Mouse (Mus musculus): Measurements from ENCODE around the gene Mfsd4a.

GRCm38 (mm10) chr1:131992561-131993001 is 75.3 kb downstream of the Mfsd4a start:
- TF ChIP-seq CTCF (conservative IDR thresholded peaks at IDR 0.05; ENCODE audit: insufficient read depth, insufficient read length, low read depth, low read length) = no peak
- TF ChIP-seq POLR2A (IDR thresholded peaks at IDR 0.05; ENCODE audit: low read depth, low read length) = no peak
